Mouse (Mus musculus) hindbrain, embryonic 12.5 days (tissue): ENCODE data around the gene Psmb4. TPM values are rescaled to one million over a fixed set of nuclear protein-coding genes. Genes with fewer than 3 reads are reported as not detected.

Experiments used
- ATAC-seq: fragments of 200-750 bp; cut with Nextera tagmentation; 2 replicates; pipeline ENCODE4 v1.8.0; 2017; ENCODE audit warnings: moderate TSS enrichment; ENCODE audit not compliant: low FRiP score
- H3K27ac ChIP-seq: fragments of 300-500 bp; sonication (generic); 2 replicates; pipeline ENCODE4 v1.5.1; 2016; ENCODE audit warnings: mild to moderate bottlenecking
- H3K27me3 ChIP-seq: fragments of 300-500 bp; sonication (generic); 2 replicates; pipeline ENCODE4 v1.6.1; 2016; ENCODE audit warnings: mild to moderate bottlenecking
- H3K36me3 ChIP-seq: fragments of 300-500 bp; sonication (generic); 2 replicates; pipeline ENCODE4 v1.6.1; 2016; ENCODE audit warnings: mild to moderate bottlenecking
- H3K4me1 ChIP-seq: fragments of 300-500 bp; sonication (generic); 2 replicates; pipeline ENCODE4 v1.6.1; 2016
- H3K4me2 ChIP-seq: fragments of 300-500 bp; sonication (generic); replicated peaks from 2 replicates; pipeline ENCODE4 v1.6.1; 2016; ENCODE audit warnings: mild to moderate bottlenecking
- H3K4me3 ChIP-seq: fragments of 300-500 bp; sonication (generic); 2 replicates; pipeline ENCODE4 v1.5.1; 2016; ENCODE audit warnings: mild to moderate bottlenecking
- H3K9ac ChIP-seq: fragments of 300-500 bp; sonication (generic); 2 replicates; pipeline ENCODE4 v1.6.1; 2016; ENCODE audit warnings: mild to moderate bottlenecking, moderate library complexity
- H3K9me3 ChIP-seq: fragments of 300-500 bp; sonication (generic); replicated peaks from 2 replicates; pipeline ENCODE4 v1.6.1; 2016; ENCODE audit warnings: mild to moderate bottlenecking
- WGBS: fragments of 180-500 bp; shearing (Covaris S2); methylation state at CpG from one replicate; pipeline ENCODE4 v1.1.7; 2016; 5-methylcytosine and 5-hydroxymethylcytosine counted together
- polyA plus RNA-seq: library from polyadenylated mRNA; unstranded; fragments of >200 nt; fragmentation: Nextera tagmentation; extraction: Ambion mirVana; gene quantifications from 2 replicates; pipeline ENCODE4 v1.2.1, GENCODE M21; 2016

The Psmb4 gene
- polyA plus RNA-seq, 1 experiment from 2014 or later: 312 TPM

GRCm38 (mm10) chr3:94835396-94835795 is 51.4 kb downstream of the Psmb4 start:
- Histone ChIP-seq H3K27ac (no peak overlapping the region), H3K9me3 (no peaks in the 10 kb centered on the region), H3K9ac (no peak overlapping the region), H3K4me2 (no peak overlapping the region), H3K27me3 (no peaks in the 10 kb centered on the region; the same call in 1 of the 2 replicates), H3K4me3 (no peak overlapping the region), H3K4me1 (peaks cover 18% of the 10 kb centered on the region), H3K36me3 (no peaks in the 10 kb centered on the region)
- ATAC-seq: no peak
- 82% methylated on average over 3 of the region's 3 CpGs for WGBS

Other genes with a start within 250 kb of the Psmb4 start
- gene Gm10972, start 243.8 kb downstream of the Psmb4 start, polyA plus RNA-seq: not detected in 2 replicates
- 2.9 and 4.1 TPM in 2 replicates for gene Tuft1, start 228.1 kb downstream of the Psmb4 start, polyA plus RNA-seq
- not detected in 2 replicates for gene Selenbp2, start 193.4 kb downstream of the Psmb4 start, polyA plus RNA-seq
- gene Cgn, start 100.5 kb downstream of the Psmb4 start, polyA plus RNA-seq: 4.2 and 5.3 TPM in 2 replicates
- 23.0 and 24.1 TPM in 2 replicates for gene Pogz, start 49.4 kb downstream of the Psmb4 start, polyA plus RNA-seq
- 11.7 and 12.2 TPM in 2 replicates for gene Selenbp1, start 46.1 kb upstream of the Psmb4 start, polyA plus RNA-seq
- 9.1 and 9.2 TPM in 2 replicates for gene Rfx5, start 67.1 kb upstream of the Psmb4 start, polyA plus RNA-seq
- 24.8 and 26.9 TPM in 2 replicates for gene Pi4kb, start 87.8 kb upstream of the Psmb4 start, polyA plus RNA-seq
- gene Zfp687, start 128.5 kb upstream of the Psmb4 start, polyA plus RNA-seq: 31.8 and 32.8 TPM in 2 replicates
- gene Psmd4, start 155.7 kb upstream of the Psmb4 start, polyA plus RNA-seq: 263 and 276 TPM in 2 replicates
- 20.4 and 21.5 TPM in 2 replicates for gene Pip5k1a, start 220.0 kb upstream of the Psmb4 start, polyA plus RNA-seq
- 218 and 219 TPM in 2 replicates for gene Vps72, start 224.1 kb upstream of the Psmb4 start, polyA plus RNA-seq
- gene Tmod4, start 237.5 kb upstream of the Psmb4 start, polyA plus RNA-seq: 0.81 and 0.99 TPM in 2 replicates
- 89.4 and 94.1 TPM in 2 replicates for gene Scnm1, start 247.1 kb upstream of the Psmb4 start, polyA plus RNA-seq
- gene Lysmd1, start 247.1 kb upstream of the Psmb4 start, polyA plus RNA-seq: 22.6 and 23.9 TPM in 2 replicates